Mouse (Mus musculus) left cerebral cortex, adult 2 months (tissue): ENCODE measurements around the gene Ryr1. TPM values are rescaled to one million over a fixed set of nuclear protein-coding genes. Genes with fewer than 3 reads are reported as not detected.

Source experiments
- DNase-seq, 2 experiments: peaks; one replicate each; pipeline ENCODE4 v3.0.0; 2021 to 2022; ENCODE audit warnings: low spot score in 2 of 2, mixed read lengths in 1 of 2; ENCODE audit errors: extremely low spot score in 1 of 2
- H3K27ac ChIP-seq: fragments of 200-600 bp; 2 replicates; pipeline ENCODE4 v1.8.1; 2022
- H3K4me3 ChIP-seq: fragments of 200-600 bp; 2 replicates; pipeline ENCODE4 v1.8.1; 2022
- CTCF ChIP-seq: fragments of 200-600 bp; IDR thresholded peaks from 2 replicates; pipeline ENCODE4 v1.8.1; 2022; ENCODE audit warnings: antibody characterized with exemption, mild to moderate bottlenecking, moderate library complexity
- intact Hi-C: fragments of 180-260 bp; cut with DNase I; formaldehyde crosslinking; loops from one replicate; pipeline ENCODE4 v1.15.1; 2025
- total RNA-seq, 2 experiments: library from RNA; stranded (reverse); gene quantifications; 2 replicates each; pipeline ENCODE4 v1.2.3; 2021

Ryr1 gene
- total RNA-seq, 2 experiments from 2014 or later = 7.7 to 10.5 TPM

GRCm38 (mm10) chr7:29162750-29163525, 38.0 kb upstream of the Ryr1 start:
- Histone ChIP-seq H3K27ac (no peak overlapping the region), H3K4me3 (no peak overlapping the region)
- intact Hi-C loops = no loop called here
- no peak for DNase-seq
- TF ChIP-seq CTCF = no peak

- intact Hi-C loops = no loop called here
- no peak for TF ChIP-seq CTCF
These were observed 37.3 kb upstream of the Ryr1 start for GRCm38 (mm10) chr7:29162294-29162693.

GRCm38 (mm10) chr7:29158264-29158663, 33.3 kb upstream of the Ryr1 start:
- peak in 1 of 2 experiments; percentile 8 for DNase-seq
- TF ChIP-seq CTCF = no peak
- Histone ChIP-seq H3K27ac (no peak overlapping the region), H3K4me3 (no peak overlapping the region)
- intact Hi-C loops = no loop called here

More at GRCm38 (mm10) chr7:29162294-29162693, 37.3 kb upstream of the Ryr1 start:
- Histone ChIP-seq H3K27ac (no peak overlapping the region), H3K4me3 (no peak overlapping the region)
- no peak for DNase-seq

GRCm38 (mm10) chr7:29155838-29156782, 31.1 kb upstream of the Ryr1 start, which contains the start of gene Fam98c:
TSS of gene Fam98c (minus strand) at chr7:29156234.
- DNase-seq = peak; percentile 85 to 86
- TF ChIP-seq CTCF = peak; percentile 43
- intact Hi-C loops = no loop called here
- H3K4me3 ChIP-seq = peak within 1 kb of the TSS; percentile 76
- H3K27ac ChIP-seq = peak within 1 kb of the TSS; percentile 90

- intact Hi-C loops = no loop called here
- peak; percentile 90 to 92 for DNase-seq
These were observed 30.3 kb upstream of the Ryr1 start for GRCm38 (mm10) chr7:29155196-29155837.

GRCm38 (mm10) chr7:29154018-29154720, 29.2 kb upstream of the Ryr1 start:
- intact Hi-C loops = no loop called here
- TF ChIP-seq CTCF = peak; percentile 33
- no peak overlapping the region for H3K27ac ChIP-seq
- no peak overlapping the region for H3K4me3 ChIP-seq
- DNase-seq = no peak

More at GRCm38 (mm10) chr7:29155196-29155837, 30.3 kb upstream of the Ryr1 start:
- Histone ChIP-seq H3K27ac (peak overlapping the region; percentile 90), H3K4me3 (peak overlapping the region; percentile 76)
- no peak; the same call in none of the 2 replicates for TF ChIP-seq CTCF

- Histone ChIP-seq H3K27ac (no peak overlapping the region), H3K4me3 (no peak overlapping the region)
- intact Hi-C loops = no loop called here
- TF ChIP-seq CTCF = no peak
- DNase-seq = no peak
These were observed 26.5 kb upstream of the Ryr1 start for GRCm38 (mm10) chr7:29151486-29151885.

GRCm38 (mm10) chr7:29148771-29149170, 23.8 kb upstream of the Ryr1 start:
- TF ChIP-seq CTCF = no peak
- intact Hi-C loops = loop anchor here (5.0 kb wide), 1 partner anchor 86 kb away; no protein-coding TSS in a partner anchor
- H3K27ac ChIP-seq = no peak overlapping the region
- H3K4me3 ChIP-seq = no peak overlapping the region
- DNase-seq = no peak

- Histone ChIP-seq H3K27ac (no peak overlapping the region), H3K4me3 (no peak overlapping the region)
- TF ChIP-seq CTCF = no peak
- intact Hi-C loops = loop anchor here (5.0 kb wide), 1 partner anchor 84 kb away; no protein-coding TSS in a partner anchor
- DNase-seq = no peak
These were observed 21.8 kb upstream of the Ryr1 start for GRCm38 (mm10) chr7:29146625-29147367.

GRCm38 (mm10) chr7:29144006-29144405, 19.0 kb upstream of the Ryr1 start:
- H3K27ac ChIP-seq = no peak overlapping the region
- no peak for TF ChIP-seq CTCF
- DNase-seq = no peak
- intact Hi-C loops = no loop called here
- no peak overlapping the region for H3K4me3 ChIP-seq
